Mouse (Mus musculus): Measurements from ENCODE around the gene Asic4. TPM values are rescaled to one million over a fixed set of nuclear protein-coding genes. Genes with fewer than 3 reads are reported as not detected.

The Asic4 gene
- total RNA-seq, 4 experiments from 2014 or later = not detected

- DNase-seq (ENCODE audit: low spot score in 2 of 2) = no peak
These were observed 13.5 kb downstream of the Asic4 start for GRCm38 (mm10) chr1:75463652-75464204.

- peak; percentile 66 to 73 for DNase-seq (ENCODE audit: low spot score in 2 of 2)
These were observed 17.1 kb downstream of the Asic4 start for GRCm38 (mm10) chr1:75467215-75467927.

- no peak for DNase-seq (ENCODE audit: low spot score in 2 of 2)
These were observed 19.1 kb downstream of the Asic4 start for GRCm38 (mm10) chr1:75469287-75469825.

GRCm38 (mm10) chr1:75476441-75476840, 26.2 kb downstream of the Asic4 start:
- no peak for DNase-seq (ENCODE audit: low spot score in 2 of 2)

DNA sequence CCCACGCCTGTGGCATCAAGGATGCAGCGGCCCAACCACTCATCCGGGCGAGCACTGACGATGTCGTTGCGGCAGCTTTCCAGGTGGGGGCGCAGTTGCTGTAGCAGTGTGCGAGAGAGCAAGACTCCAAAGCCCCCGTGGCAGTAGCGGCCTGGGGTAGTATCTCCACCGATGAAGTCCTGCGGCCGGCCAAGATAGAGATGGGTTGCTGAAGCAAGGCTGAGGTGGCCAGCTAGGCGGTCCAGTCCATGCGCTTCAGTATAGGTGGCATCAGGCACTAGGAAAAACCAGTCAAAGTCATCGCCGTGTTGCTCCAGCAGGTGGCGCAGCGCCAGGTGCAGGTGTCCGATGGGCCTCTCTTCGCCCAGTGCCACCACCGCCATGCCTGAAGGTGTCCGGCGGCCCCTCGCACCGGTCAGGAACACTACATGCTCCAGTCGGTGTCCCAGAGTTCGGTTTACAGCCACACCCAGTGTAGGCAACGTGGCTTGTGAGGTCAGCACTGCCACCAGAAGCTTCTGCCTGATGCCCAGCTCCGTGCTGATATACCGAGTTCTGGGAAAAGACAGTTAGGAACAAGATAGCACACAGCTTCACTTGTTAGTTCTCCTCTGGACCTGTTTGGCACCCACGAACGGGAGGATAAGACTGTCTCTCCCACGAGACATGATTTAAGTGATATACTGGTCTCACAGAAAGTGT, 27.2 kb downstream of the Asic4 start:
- peak; percentile 56 to 69 for DNase-seq (ENCODE audit: low spot score in 2 of 2)

DNA sequence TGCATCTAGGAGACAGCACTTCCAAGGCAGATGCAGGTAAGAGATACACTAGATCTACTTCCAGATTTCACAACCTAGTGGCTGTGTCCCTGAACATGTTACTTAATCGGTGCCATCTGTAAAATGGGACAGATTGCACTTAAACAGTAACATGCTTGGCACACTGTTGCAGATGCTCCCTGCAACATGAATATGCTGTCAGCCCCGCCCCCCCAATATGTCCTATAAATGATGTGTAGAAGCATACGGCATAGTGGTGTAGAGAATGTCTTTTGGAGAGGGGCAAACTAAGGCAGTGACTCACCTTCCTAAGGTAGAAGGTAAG, 27.7 kb downstream of the Asic4 start:
- DNase-seq (ENCODE audit: low spot score in 2 of 2) = no peak

DNA sequence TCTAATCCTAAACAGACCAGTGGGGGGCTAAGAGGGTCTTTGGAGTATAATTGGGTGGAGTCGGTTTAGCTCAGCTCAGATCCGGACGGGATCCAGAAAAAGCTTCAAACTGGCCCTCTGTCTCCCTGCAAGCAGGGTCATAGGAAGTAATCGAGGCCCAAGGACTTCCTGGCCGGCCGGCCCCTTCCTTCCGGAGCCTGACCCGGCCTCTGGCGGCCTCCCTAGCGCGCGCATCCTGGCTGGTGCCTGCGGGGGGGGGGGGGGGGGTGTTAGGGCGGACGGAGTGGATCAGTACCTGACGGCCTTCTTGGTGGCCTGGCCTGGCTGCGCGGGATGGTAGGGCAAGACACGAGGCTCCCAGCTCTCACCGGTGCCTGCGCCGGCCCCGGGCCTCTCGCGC, 28.3 kb downstream of the Asic4 start:
- DNase-seq (ENCODE audit: low spot score in 2 of 2) = no peak

DNA sequence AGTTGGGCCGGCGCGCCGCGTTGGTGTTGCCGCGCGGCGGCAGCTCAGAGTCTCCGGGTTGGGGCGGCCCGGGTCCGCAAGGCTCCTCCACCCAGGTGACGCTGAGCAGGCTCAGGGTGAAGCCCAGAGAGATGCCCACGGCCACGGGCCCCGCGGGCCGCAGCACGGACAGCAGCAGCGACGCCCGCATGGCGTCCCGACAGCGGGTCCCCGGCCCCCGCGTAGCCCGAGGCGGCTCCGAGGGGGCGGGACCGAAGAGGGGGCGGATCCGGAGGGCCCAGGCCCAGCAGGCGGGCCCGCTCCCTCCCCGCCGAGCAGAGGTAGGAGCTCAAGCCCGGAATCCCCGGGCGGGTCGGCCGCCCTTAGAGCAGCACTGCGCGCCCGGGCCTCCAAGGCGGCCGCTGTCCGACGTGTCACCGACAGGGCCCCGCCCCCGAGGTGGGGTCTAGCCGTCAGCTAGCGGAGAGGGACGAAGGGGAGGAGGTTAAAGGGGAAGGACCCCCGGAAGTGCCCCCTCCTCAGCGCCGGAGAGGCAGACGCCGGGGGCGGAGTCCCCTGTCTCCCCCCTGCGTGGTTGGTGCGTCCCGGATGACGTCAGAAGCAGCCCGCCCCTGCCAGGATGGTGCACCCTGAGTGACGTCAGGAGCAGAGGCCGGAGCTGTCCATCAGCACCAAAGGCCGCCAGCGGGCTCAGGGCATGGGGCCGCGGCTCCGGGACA, 28.8 kb downstream of the Asic4 start, which contains the start of the genes Chpf and Tmem198:
Chpf (minus strand) TSS at position 392 of the 719 bp plus-strand sequence.
Tmem198 (plus strand) TSS at position 617 of the 719 bp plus-strand sequence.
- peak; percentile 87 to 90 for DNase-seq (ENCODE audit: low spot score in 2 of 2)

- no peak for DNase-seq (ENCODE audit: low spot score in 2 of 2)
These were observed 29.4 kb downstream of the Asic4 start for GRCm38 (mm10) chr1:75479635-75479989.

DNA sequence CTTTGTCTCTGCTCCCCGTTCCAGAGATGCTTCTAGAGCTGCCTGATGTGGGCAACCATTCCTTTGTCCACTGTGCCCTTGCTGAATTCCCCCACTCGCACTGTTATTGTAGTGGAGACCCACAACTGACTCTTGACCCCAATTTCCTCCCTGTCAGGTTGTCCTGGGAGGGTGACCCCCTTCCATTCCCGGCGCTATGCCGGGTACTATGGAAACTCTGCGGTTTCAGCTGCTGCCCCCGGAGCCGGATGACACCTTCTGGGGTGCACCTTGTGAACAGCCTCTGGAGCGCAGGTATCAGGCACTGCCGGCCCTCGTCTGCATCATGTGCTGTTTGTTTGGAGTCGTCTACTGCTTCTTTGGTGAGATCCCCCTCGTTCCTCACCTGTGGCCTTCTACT, 29.8 kb downstream of the Asic4 start:
- DNase-seq (ENCODE audit: low spot score in 2 of 2) = no peak

DNA sequence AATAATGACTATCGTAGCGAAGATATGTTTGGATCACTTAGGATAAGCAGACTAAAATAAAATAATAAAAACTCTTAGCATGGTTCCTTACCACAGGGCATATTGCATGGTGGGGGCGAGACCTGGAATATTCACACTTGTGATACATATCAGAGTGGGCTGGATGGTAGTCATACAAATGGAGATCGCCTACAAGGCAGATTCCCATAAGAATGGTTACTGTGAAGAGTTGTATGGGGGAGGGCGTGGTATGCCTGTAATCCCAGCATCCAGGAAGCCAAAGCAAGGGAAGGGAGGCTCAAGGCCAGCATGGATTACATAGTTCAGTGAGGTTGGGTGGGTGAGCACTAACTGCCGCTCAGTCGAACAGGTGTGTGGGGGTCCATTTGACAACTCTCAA, 30.5 kb downstream of the Asic4 start:
- no peak for DNase-seq (ENCODE audit: low spot score in 2 of 2)

GRCm38 (mm10) chr1:75486561-75486960, 36.3 kb downstream of the Asic4 start:
- DNase-seq (ENCODE audit: low spot score in 2 of 2) = no peak

DNA sequence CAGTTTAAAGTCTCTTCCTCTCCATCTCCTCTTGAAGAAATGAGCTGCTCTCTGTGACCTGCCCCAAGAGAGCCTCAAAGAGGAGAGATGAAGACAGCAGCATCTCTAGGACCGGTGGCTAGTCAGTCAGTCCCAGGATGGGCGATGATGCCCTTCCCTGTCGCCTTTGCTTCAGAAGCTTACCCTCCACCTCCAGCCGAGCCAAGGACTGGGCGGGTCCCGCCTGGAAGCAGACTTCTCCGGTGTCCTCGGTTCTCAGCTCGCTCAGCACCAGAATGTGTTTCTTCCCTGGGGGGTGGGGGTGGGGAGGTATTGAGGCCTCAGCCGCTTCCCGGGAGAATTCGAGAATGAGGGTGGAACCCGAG, 36.8 kb downstream of the Asic4 start:
- no peak for DNase-seq (ENCODE audit: low spot score in 2 of 2)

DNA sequence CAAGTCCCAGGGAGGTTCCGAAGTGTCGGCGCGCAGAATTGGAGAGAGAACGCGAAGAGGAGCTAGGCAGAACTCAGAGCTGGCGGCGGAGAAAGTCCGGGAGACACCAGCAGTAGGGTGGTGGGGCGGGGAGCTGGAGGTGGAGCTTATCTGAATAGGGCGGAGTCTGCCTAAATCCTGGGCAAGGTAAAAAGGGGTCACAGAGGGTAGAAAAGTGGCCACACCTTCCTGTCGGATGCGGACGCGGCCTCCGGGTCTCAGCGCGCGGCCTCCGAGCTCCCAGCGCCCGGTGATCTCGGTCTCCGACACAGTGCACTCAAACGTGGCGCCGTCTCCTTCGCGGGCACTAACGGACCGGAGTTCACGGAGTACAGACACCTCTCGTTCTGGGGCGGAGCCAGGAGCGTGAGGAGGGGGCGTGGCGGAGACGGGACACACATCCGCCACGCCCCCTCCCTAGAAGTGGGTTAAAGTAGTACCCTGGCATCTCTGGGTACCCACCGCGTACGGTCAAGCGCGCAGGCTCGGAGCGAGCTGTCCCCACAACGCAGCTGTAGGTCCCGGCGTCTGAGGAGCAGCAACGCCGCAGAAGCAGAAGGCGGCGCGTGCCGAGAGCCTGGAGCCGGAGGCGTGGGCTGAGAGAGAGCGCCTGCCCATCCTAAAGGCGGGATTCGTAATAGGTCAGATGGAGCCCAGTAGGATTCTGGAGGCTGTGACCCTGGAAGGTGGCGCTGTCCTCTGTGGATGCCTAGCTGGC, 37.3 kb downstream of the Asic4 start:
- no peak for DNase-seq (ENCODE audit: low spot score in 2 of 2)

GRCm38 (mm10) chr1:75490785-75491551, 40.7 kb downstream of the Asic4 start:
- no peak for DNase-seq (ENCODE audit: low spot score in 2 of 2)

DNA sequence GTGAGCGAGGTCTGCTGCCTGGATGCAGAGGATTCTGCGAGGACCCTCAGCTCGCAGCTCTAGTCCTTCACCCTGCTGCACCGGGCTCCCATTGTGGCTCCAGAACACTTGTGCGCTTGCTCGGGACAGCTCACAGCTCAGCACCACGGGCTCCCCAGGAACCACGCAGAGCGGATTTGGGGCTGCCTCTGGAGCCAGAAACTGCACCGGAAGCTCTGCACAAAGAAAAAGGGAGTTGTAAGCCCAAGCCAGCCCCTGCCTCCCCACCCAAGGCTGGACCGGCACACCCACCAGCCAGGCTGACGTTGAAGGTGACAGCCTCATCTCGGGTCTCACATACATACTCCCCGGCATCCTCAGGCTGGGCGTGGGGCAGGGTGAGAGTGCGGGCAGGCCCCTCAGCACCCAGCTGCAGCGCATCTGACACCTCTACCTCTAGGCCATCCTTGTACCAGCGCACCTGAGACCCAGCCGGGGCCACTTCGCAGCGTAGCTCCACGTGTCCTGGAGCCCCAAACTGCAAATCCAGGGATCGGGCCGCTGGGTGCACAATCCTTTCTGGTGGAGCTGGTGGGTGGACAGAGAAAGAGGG, 42.4 kb downstream of the Asic4 start:
- no peak for DNase-seq (ENCODE audit: low spot score in 2 of 2)

GRCm38 (mm10) chr1:75494878-75495548, 44.8 kb downstream of the Asic4 start:
- no peak for DNase-seq (ENCODE audit: low spot score in 2 of 2)

DNA sequence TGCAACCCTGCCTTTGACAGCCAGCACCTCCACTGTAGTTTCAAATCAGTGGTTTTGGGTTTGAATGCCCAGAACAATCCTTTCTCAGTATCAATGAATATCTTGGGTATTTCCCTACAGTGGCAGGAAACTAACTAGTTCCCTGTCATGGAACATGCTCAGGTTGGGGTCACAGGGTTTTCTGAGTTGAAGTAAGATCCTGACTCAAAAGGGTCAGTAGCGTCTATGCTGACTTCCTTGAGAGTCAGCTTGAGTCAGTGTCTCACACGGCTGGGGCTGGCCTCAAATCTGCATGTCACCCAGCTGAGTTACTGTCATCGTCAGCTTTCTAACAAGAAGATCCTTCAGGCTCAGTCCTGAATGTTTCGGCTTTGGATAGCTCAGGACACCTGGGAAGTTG, 48.7 kb downstream of the Asic4 start:
- no peak for DNase-seq (ENCODE audit: low spot score in 2 of 2)

- DNase-seq (ENCODE audit: low spot score in 2 of 2) = no peak
These were observed 49.2 kb downstream of the Asic4 start for GRCm38 (mm10) chr1:75499441-75499840.
